Mouse (Mus musculus): ENCODE results near the gene Gspt1.

- TF ChIP-seq POLR2A (IDR thresholded peaks at IDR 0.05; ENCODE audit: low read depth, low read length) (no peak), CTCF (IDR thresholded peaks at IDR 0.05; ENCODE audit: extremely low read depth, insufficient read depth, insufficient read length, insufficient replicate concordance) (no peak)
Observed at GRCm38 (mm10) chr16:11285949-11286348, 31.8 kb upstream of the Gspt1 start.

Measured in spleen, adult 2 months (tissue).